Mouse (Mus musculus) limb, embryonic 12.5 days (tissue): Measurements from ENCODE around the gene Stk40. TPM values are rescaled to one million over a fixed set of nuclear protein-coding genes. Genes with fewer than 3 reads are reported as not detected.
A peak's percentile ranks its signal among the peaks of the same experiment; 100 is the strongest.
"Not testable (repeated sequence)": the region's sequence is repeated elsewhere in the genome, so short reads cannot be mapped to it uniquely, and the experiment has no call there.

Source experiments
- ATAC-seq: fragments of 200-750 bp; cut with Nextera tagmentation; 2 replicates; pipeline ENCODE4 v1.8.0; 2017; ENCODE audit warnings: low read depth, moderate TSS enrichment; ENCODE audit not compliant: insufficient number of reproducible peaks, insufficient read depth, low FRiP score, low TSS enrichment
- H3K27ac ChIP-seq: fragments of 300-500 bp; sonication (generic); 2 replicates; pipeline ENCODE4 v1.5.1; 2016; ENCODE audit warnings: mild to moderate bottlenecking, moderate library complexity
- H3K27me3 ChIP-seq: fragments of 300-500 bp; sonication (generic); 2 replicates; pipeline ENCODE4 v1.6.1; 2016; ENCODE audit warnings: mild to moderate bottlenecking, moderate library complexity
- H3K36me3 ChIP-seq: fragments of 300-500 bp; sonication (generic); 2 replicates; pipeline ENCODE4 v1.6.1; 2016; ENCODE audit warnings: mild to moderate bottlenecking, moderate library complexity
- H3K4me1 ChIP-seq: fragments of 300-500 bp; sonication (generic); replicated peaks from 2 replicates; pipeline ENCODE4 v1.6.1; 2016
- H3K4me2 ChIP-seq: fragments of 300-500 bp; sonication (generic); 2 replicates; pipeline ENCODE4 v1.6.1; 2016; ENCODE audit warnings: mild to moderate bottlenecking, moderate library complexity
- H3K4me3 ChIP-seq: fragments of 300-500 bp; sonication (generic); replicated peaks from 2 replicates; pipeline ENCODE4 v1.5.1; 2016; ENCODE audit warnings: mild to moderate bottlenecking
- H3K9ac ChIP-seq: fragments of 300-500 bp; sonication (generic); replicated peaks from 2 replicates; pipeline ENCODE4 v1.6.1; 2016; ENCODE audit warnings: mild to moderate bottlenecking, moderate library complexity
- H3K9me3 ChIP-seq: fragments of 300-500 bp; sonication (generic); 2 replicates; pipeline ENCODE4 v1.6.1; 2016; ENCODE audit warnings: mild to moderate bottlenecking, moderate library complexity
- WGBS: fragments of 180-500 bp; shearing (Covaris S2); methylation state at CpG from one replicate; pipeline ENCODE4 v1.1.7; 2016; 5-methylcytosine and 5-hydroxymethylcytosine counted together
- polyA plus RNA-seq: library from polyadenylated mRNA; unstranded; fragments of >200 nt; fragmentation: Nextera tagmentation; extraction: Ambion mirVana; gene quantifications from 2 replicates; pipeline ENCODE4 v1.2.1, GENCODE M21; 2016

Gene Stk40
- polyA plus RNA-seq, 1 experiment from 2014 or later, result 41.1 TPM

DNA sequence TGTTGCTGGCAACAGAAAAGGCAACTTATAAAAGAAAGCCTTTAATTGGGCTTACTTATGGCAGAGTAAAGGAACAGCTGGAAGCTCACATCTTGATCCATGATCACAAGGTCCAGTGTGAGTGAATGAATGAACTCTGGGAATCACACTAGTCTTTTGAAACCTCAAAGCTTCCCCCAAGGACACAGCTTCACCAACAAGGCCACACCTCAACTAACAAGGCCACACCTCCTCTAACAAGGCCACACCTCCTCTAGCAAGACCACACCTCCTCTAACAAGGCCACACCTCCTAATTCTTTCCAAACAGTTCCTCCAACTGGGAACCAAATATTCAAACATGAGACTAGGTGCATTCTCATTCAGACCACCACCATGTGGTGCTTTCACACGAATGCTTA, 22.2 kb upstream of the Stk40 start:
- H3K27me3 ChIP-seq, result no peaks in the 10 kb centered on the region
- no peaks in the 10 kb centered on the region for H3K9me3 ChIP-seq
- H3K4me2 ChIP-seq, result no peak overlapping the region
- 96% methylated on average over 1 of the region's 1 CpGs for WGBS
- H3K27ac ChIP-seq, result no peak overlapping the region
- H3K4me1 ChIP-seq, result no peaks in the 10 kb centered on the region
- H3K9ac ChIP-seq, result no peak overlapping the region
- ATAC-seq, result no peak
- H3K36me3 ChIP-seq, result no peaks in the 10 kb centered on the region
- no peak overlapping the region for H3K4me3 ChIP-seq

DNA sequence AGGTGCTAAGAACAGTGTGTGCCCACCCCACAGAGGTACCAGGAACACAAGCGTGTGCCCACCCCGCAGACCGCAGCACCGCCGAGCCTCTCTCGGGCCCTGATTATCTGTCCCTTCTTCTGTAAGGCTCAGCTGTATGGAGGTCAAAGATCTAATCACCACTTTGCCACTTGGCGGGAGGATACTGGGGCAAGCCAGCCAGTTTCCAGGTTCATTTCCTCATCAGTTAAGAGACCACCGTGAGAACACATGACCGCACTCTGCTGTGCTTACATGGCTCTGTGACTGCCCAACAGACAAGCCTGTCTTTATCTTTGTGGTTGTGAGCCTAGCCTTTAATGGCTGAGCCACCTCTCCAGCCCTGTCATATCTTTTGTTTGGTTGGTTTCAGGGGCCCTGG, 20.7 kb upstream of the Stk40 start:
- H3K9me3 ChIP-seq, result no peaks in the 10 kb centered on the region
- ATAC-seq, result no peak
- H3K27ac ChIP-seq, result no peak overlapping the region
- H3K4me3 ChIP-seq, result no peak overlapping the region
- H3K9ac ChIP-seq, result no peak overlapping the region
- H3K4me1 ChIP-seq, result no peaks in the 10 kb centered on the region
- no peak overlapping the region for H3K4me2 ChIP-seq
- WGBS, result 93% methylated on average over 9 of the region's 9 CpGs
- H3K36me3 ChIP-seq, result 0 out of 2 replicates have a peak, but pooled peaks cover 3% of the 10 kb centered on the region
- H3K27me3 ChIP-seq, result no peaks in the 10 kb centered on the region

DNA sequence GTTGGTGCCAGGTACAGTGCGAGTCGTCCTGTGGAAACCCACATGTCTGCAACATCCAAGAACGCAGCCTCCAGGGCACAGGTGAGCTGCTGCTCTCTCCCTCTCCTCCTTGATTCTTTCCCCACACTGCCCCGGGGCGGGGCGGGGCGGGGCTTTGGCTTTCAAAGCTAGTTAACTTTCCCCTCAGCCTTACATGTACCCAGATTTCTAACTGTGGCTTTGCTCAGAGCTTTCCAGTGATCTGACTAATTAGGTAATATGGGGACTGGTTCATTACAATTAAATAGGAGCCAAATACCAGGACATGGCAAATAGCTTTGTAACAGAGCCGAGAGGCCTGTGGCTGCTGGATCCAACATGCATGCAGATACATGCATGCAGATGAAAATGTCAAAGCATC, 19.4 kb upstream of the Stk40 start:
- no peaks in the 10 kb centered on the region for H3K27me3 ChIP-seq
- H3K4me3 ChIP-seq, result no peak overlapping the region
- no peak overlapping the region for H3K9ac ChIP-seq
- H3K27ac ChIP-seq, result no peak overlapping the region
- H3K4me1 ChIP-seq, result no peaks in the 10 kb centered on the region
- H3K36me3 ChIP-seq, result 0 out of 2 replicates have a peak, but pooled peaks cover 3% of the 10 kb centered on the region
- H3K4me2 ChIP-seq, result no peak overlapping the region
- WGBS, result 60% methylated on average over 8 of the region's 8 CpGs
- no peaks in the 10 kb centered on the region for H3K9me3 ChIP-seq
- ATAC-seq, result no peak

DNA sequence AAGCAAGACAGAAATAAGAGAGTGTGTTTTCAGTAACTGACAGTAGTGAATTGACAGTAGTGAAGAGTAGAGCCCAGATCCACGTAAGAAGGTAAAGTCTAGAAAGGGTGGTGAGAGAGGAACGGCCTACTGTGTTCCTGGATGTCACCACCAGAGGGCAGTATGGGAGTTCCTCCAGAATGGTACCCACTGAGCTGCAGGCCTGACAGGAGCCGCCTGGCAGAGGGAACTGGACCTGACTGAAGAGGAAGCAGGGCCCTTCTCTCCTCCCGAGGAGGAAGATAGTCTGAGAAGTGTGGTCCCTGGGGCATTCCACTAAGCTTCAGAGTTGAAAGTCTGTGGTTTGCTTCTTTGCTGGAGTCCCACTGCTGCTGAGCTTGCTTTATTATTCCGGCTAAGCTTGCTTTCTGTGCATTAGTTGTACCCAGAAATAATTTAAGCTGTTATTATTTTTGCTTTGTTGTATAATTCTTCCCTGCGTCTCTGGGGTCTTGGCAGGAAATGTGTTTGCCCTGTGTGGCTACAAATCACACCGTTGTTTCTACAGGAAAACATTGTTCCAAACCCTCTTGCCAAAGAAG, 17.7 kb upstream of the Stk40 start:
- no peak overlapping the region for H3K4me3 ChIP-seq
- no peak overlapping the region for H3K27ac ChIP-seq
- no peaks in the 10 kb centered on the region for H3K4me1 ChIP-seq
- no peak overlapping the region for H3K9ac ChIP-seq
- no peak overlapping the region for H3K4me2 ChIP-seq
- ATAC-seq, result peak; percentile 81
- no peaks in the 10 kb centered on the region for H3K9me3 ChIP-seq
- 0 out of 2 replicates have a peak, but pooled peaks cover 3% of the 10 kb centered on the region for H3K36me3 ChIP-seq
- WGBS, result 33% methylated on average over 7 of the region's 7 CpGs
- H3K27me3 ChIP-seq, result no peaks in the 10 kb centered on the region

DNA sequence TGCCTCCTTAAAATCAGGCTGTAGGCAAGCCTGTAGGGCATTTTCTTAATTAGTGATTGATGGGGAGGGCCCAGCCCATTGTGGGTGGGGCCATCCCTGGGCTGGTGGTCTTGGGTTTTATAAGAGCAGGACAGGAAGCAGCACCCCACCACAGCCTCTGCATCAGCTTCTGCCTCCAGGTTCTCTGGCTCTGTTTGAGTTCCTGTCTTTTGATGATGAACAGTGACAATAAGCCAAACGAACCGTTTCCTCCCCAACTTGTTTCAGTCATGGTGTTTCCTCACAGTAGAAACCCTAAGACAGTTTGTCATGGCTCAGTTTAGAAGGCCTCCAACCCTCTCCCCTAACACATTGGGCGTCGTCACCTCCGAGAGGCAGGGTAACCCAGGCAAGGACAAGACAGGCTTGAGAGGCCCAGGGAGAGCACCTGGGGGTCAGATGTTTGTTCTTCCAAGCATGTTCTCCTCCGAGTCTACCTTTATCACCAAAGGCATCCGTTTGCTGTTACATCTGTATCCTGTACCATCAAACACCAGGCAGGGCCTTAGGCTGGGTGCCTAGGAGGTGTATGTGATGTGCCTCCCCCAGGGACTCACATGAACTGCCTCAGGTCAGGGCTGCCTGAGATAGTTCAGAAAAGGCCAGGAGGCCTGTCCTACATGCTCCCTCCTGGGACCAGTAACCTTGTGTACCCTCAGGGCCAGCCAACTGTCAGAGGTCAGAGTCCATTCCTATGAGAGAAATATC, 13.5 kb upstream of the Stk40 start:
- no peak overlapping the region for H3K27ac ChIP-seq
- H3K4me2 ChIP-seq, result no peak overlapping the region
- no peaks in the 10 kb centered on the region for H3K9me3 ChIP-seq
- H3K4me1 ChIP-seq, result no peaks in the 10 kb centered on the region
- H3K9ac ChIP-seq, result no peak overlapping the region
- H3K27me3 ChIP-seq, result no peaks in the 10 kb centered on the region
- WGBS, result 67% methylated on average over 7 of the region's 7 CpGs
- H3K4me3 ChIP-seq, result no peak overlapping the region
- ATAC-seq, result no peak
- H3K36me3 ChIP-seq, result 0 out of 2 replicates have a peak, but pooled peaks cover 3% of the 10 kb centered on the region

DNA sequence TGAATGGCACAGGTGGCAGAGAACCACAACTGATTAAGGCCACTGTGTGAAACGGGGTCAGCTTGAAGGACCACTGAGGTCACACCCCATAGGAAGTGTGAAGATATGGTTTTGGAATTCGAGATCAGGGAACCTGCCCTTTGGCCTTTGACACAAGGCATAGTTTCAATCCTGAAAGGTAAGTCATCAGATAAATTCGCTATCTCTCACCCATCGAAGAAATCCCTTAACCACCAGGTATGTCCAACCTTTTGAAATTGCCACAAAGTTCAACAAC, 13.0 kb upstream of the Stk40 start:
- ATAC-seq, result no peak
- 81% methylated on average over 4 of the region's 4 CpGs for WGBS
- no peak overlapping the region for H3K4me2 ChIP-seq

DNA sequence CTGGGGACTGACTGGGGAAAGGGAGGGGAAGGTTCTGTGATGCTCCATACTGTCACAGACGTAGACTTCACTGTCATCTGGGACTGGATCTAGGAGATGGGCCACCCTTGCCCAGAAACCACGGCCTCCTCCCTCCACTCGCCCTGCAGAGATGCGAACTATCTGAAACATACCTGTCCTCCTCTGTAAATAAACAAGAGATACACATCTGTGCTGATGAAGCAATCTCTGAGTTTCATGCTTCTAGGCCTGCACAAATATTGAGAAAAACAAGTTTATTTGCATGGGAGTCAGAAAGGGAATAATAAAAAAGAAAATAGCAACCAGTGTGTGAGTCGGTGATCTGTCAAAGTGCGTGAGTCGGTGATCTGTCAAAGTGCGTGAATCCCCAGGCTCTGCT, 11.9 kb upstream of the Stk40 start:
- WGBS, result 74% methylated on average over 8 of the region's 8 CpGs

More for the DNA sequence above, 13.0 kb upstream of the Stk40 start:
- Histone ChIP-seq H3K4me3 (no peak overlapping the region), H3K27ac (no peak overlapping the region), H3K36me3 (0 out of 2 replicates have a peak, but pooled peaks cover 3% of the 10 kb centered on the region), H3K9me3 (no peaks in the 10 kb centered on the region), H3K27me3 (no peaks in the 10 kb centered on the region), H3K9ac (no peak overlapping the region), H3K4me1 (no peaks in the 10 kb centered on the region)

DNA sequence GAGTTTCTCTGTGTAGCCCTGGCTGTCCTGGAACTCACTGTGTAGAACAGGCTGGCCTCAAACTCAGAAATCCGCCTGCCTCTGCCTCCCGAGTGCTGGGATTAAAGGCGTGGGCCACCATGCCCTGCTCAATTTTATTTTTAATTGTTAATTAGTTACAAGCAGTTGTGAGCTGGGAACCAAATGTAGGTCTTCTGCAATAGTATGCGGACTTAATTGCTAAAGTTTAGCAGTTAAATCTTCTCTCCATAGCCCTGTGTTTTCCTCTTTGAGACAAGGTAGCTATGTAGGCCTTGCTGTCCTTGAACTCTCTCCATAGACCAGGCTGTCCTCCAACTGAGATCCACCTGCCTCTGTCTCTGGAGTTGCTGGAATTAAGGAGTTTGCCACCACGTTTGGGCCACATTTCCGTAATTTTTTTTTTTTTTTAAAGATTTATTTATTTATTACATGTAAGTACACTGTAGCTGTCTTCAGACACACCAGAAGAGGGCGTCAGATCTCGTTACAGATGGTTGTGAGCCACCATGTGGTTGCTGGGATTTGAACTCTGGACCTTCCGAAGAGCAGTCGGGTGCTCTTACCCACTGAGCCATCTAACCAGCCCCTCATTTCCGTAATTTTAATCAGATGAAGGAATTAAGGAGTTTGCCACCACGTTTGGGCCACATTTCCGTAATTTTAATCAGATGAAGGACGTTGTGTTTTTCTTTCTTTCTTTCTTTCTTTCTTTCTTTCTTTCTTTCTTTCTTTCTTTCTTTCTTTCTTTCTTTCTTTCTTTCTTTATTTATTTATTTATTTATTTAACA, 7.9 kb upstream of the Stk40 start:
- H3K27ac ChIP-seq, H3K4me1 ChIP-seq, H3K9me3 ChIP-seq, ATAC-seq, H3K9ac ChIP-seq, H3K27me3 ChIP-seq: not testable (repeated sequence)
- peaks cover 16% of the 10 kb centered on the region; the same call in 1 of the 2 replicates for H3K36me3 ChIP-seq
- H3K4me2 ChIP-seq, result peak overlapping the region; percentile 59
- 61% methylated on average over 14 of the region's 14 CpGs for WGBS
- H3K4me3 ChIP-seq, result peak overlapping the region; percentile 62

More for the DNA sequence above, 11.9 kb upstream of the Stk40 start:
- H3K36me3 ChIP-seq, result 0 out of 2 replicates have a peak, but pooled peaks cover 3% of the 10 kb centered on the region
- no peaks in the 10 kb centered on the region for H3K27me3 ChIP-seq
- H3K4me1 ChIP-seq, result no peaks in the 10 kb centered on the region
- H3K9ac ChIP-seq, result no peak overlapping the region
- H3K4me3 ChIP-seq, result no peak overlapping the region
- H3K4me2 ChIP-seq, result no peak overlapping the region
- no peak for ATAC-seq
- H3K27ac ChIP-seq, result no peak overlapping the region
- H3K9me3 ChIP-seq, result no peaks in the 10 kb centered on the region

DNA sequence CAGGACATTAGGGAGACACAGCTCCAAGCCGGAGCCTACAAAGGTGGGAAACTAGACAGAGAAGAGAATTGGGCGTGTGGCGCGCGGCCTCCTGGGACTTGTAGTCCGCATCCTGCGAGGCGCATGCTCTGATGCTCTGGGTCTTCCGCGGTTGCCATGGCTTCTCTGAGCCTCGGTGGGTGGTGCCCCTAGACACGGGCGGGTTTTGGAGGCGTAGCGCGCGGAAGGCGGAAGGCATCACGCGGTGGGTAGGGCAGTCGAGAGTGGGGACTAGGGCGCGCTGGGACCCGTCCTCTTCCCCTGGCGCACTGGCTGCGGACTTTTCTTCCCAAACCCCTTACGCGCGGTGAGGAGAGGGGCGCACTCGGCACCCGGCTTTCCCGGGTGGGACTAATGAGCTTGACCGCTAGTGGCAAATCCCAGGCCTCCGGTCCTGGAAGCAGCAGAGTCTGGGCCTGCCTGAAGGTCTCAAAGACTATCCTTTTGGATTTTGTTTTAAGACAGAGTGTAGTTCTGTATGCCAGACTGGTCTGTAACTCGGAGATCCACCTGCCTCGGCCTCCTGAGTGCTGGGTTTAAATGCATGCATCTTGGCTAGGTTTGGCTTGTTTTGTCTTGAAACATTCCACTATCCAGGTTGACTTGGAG, 7.2 kb upstream of the Stk40 start, which contains the start of gene Lsm10:
Lsm10 (plus strand) TSS at position 160 of the 648 bp plus-strand sequence.
- Histone ChIP-seq H3K9me3 (no peaks in the 10 kb centered on the region), H3K9ac (peak within 1 kb of the TSS; percentile 70), H3K27me3 (no peaks in the 10 kb centered on the region), H3K4me1 (0 out of 2 replicates have a peak, but pooled peaks cover 3% of the 10 kb centered on the region), H3K27ac (peak within 1 kb of the TSS; percentile 66; the same call in 1 of the 2 replicates), H3K36me3 (peaks cover 16% of the 10 kb centered on the region; the same call in 1 of the 2 replicates), H3K4me2 (peak within 1 kb of the TSS; percentile 59), H3K4me3 (peak within 1 kb of the TSS; percentile 62)
- ATAC-seq, result peak; percentile 98
- 4% methylated on average over 37 of the region's 37 CpGs for WGBS

DNA sequence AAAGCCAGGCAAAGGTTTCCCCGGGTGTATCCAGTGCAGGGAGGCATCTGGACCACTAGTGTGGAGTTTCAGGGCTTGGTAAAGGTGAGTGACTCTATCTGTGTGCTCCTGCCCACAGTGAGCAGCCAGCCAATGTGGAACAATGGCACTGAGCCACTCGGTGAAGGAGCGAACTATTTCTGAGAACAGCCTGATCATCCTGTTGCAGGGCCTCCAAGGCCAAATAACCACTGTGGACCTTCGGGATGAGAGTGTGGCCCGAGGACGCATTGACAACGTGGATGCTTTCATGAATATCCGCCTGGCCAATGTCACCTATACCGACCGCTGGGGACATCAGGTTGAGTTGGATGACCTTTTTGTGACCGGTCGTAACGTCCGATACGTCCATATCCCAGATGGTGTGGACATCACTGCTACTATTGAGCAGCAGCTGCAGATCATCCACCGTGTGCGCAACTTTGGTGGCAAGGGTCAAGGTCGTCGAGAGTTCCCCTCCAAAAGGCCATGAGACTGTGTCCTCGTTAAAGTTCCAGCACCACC, 6.0 kb upstream of the Stk40 start:
- H3K27ac ChIP-seq, result no peak overlapping the region
- no peak overlapping the region for H3K4me3 ChIP-seq
- WGBS, result 92% methylated on average over 20 of the region's 20 CpGs
- no peaks in the 10 kb centered on the region for H3K9me3 ChIP-seq
- no peak overlapping the region for H3K9ac ChIP-seq
- no peak overlapping the region for H3K4me2 ChIP-seq
- H3K36me3 ChIP-seq, result peaks cover 16% of the 10 kb centered on the region; the same call in 1 of the 2 replicates
- no peaks in the 10 kb centered on the region for H3K27me3 ChIP-seq
- peaks cover 6% of the 10 kb centered on the region; the same call in 1 of the 2 replicates for H3K4me1 ChIP-seq
- ATAC-seq, result no peak
